Mouse (Mus musculus): Measurements from ENCODE around the gene Gm13769.
"Not testable (repeated sequence)": the region's sequence is repeated elsewhere in the genome, so short reads cannot be mapped to it uniquely, and the experiment has no call there.

Gm13769 gene

GRCm38 (mm10) chr2:90321900-90322299 is at the start of gene Gm13769:
TSS of gene Gm13769 (plus strand) at chr2:90322200.
- in situ Hi-C loops (cut with MboI; ENCODE audit: unreplicated experiment in 2 of 2), result not testable (repeated sequence)

DNA sequence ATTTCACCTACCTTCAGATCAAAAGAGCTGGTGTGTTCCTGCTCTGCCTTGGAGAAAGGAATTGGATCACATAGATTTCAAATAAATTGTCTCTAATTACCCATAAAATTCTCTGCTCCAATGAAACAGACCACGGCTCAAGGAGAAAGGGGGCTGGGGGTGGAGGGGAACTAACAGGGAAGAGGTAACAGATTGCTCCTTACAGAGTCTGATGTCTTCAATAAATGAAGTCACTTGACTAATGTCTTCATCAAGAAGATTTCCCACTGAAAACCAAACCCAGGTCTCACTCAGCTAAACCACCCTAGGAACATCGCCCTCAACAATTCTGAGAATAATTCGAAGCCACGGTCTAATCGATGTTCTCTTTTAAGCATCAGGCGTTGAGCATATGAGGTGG is 29.3 kb upstream of the Gm13769 start, which contains the start of gene Olfr1272:
Gene Olfr1272 (minus strand): TSS at position 101 of the 400 bp plus-strand sequence.
- in situ Hi-C loops (cut with MboI; ENCODE audit: unreplicated experiment in 2 of 2), result no loop called here

DNA sequence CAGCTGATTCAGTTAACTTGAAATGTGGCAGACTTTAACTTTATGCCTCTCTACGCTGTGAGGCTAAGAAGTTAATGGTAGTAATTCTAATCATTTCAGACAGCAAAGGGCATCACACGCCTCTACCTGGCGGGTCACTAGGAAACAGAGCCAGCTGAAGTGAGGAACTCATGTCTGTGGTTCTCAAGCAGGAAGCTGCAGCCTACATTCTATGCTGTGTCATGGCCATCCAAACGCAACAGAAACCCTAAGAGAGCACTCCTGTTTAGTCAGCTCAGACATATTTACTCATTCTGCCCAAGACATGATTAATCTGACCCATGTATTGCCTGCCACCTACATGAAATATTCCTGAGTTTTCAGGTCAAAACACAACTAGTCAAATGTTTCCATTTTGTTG is 24.7 kb downstream of the Gm13769 start:
- in situ Hi-C loops (cut with MboI; ENCODE audit: unreplicated experiment in 2 of 2), result not testable (repeated sequence)

DNA sequence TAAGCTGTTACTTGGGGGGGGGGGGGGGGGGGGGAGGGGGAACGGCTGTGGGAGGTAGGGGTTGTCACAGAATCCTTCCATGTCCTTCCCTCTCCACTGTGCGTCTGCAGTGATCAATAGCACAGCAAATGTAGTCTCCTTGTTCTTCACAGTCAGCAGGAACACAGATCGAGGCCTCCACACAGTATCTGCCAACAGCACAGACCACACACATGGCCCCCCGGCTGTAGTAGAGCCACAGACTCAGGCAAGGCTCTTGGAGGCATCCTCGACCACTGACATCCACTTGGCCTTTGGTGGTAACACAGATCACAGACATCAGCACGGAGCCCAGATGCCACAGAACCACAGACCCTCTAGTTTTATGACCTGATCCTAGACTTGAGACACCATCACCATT is 29.0 kb downstream of the Gm13769 start:
- in situ Hi-C loops (cut with MboI; ENCODE audit: unreplicated experiment in 2 of 2), result not testable (repeated sequence)

- in situ Hi-C loops (cut with MboI; ENCODE audit: unreplicated experiment in 2 of 2), result not testable (repeated sequence)
Observed at GRCm38 (mm10) chr2:90351540-90351939, 29.5 kb downstream of the Gm13769 start.

DNA sequence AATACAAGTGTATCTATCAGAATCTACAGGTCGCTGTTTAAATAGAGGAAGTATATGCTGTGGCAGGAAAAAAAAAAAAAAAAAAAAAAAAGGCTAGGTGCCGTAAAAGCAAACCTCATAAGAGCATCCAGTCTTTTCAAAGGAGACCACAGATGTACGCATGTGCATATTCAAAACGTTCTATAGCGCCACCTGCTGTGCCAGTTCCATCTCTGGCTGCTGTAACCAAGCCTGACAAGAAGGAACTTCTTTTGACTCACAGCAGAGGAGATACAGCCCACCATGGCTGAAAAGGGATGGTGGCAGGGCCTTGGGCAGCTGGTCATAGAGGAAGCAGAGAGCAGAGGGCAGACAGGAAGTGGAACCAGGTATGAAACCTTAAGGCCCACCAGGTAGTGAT is 37.2 kb downstream of the Gm13769 start:
- in situ Hi-C loops (cut with MboI; ENCODE audit: unreplicated experiment in 2 of 2), result not testable (repeated sequence)

DNA sequence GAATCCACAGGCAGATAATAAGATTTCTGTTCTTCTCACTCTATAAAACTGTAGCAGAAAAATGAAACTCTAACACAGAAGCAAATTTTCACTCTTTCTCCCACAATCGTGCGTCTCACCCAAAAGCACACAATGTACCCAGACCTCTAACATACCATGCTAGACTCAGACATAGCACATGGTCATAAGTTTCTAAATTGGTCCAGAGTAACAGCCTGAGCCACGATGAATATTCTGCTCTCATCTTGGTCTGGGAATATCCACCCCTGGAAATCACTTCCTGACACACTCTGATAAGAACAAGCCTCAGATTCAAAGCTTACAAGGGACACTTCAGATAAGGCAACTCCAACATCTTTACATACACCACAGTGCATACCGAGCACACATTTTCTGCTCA is 38.2 kb downstream of the Gm13769 start:
- in situ Hi-C loops (cut with MboI; ENCODE audit: unreplicated experiment in 2 of 2), result not testable (repeated sequence)

Data from v-Abl transformed pro-B cells (cell line).